Mouse (Mus musculus) liver, postnatal 0 days (tissue): ENCODE results near the gene Plxdc1. TPM values are rescaled to one million over a fixed set of nuclear protein-coding genes. Genes with fewer than 3 reads are reported as not detected.

Experiments
- ATAC-seq: fragments of 200-750 bp; cut with Nextera tagmentation; 2 replicates; pipeline ENCODE4 v1.8.0; 2017; ENCODE audit warnings: mild to moderate bottlenecking, moderate library complexity
- DNase-seq: peaks from one replicate; pipeline ENCODE4 v3.0.0-alpha.2; 2016
- H3K27ac ChIP-seq: fragments of 300-500 bp; sonication (generic); 2 replicates; pipeline ENCODE4 v1.5.1; 2014; ENCODE audit warnings: antibody characterized with exemption, moderate library complexity, mild to moderate bottlenecking, low read depth
- H3K27me3 ChIP-seq: fragments of 300-500 bp; sonication (generic); 2 replicates; pipeline ENCODE4 v1.6.1; 2014; ENCODE audit warnings: low read length, control low read depth, mixed read lengths; ENCODE audit not compliant: insufficient read depth
- H3K36me3 ChIP-seq: fragments of 300-500 bp; sonication (generic); replicated peaks from 2 replicates; pipeline ENCODE4 v1.6.1; 2014; ENCODE audit warnings: mild to moderate bottlenecking, control low read depth, low read length, moderate library complexity, mixed read lengths; ENCODE audit not compliant: insufficient read depth
- H3K4me1 ChIP-seq: fragments of 300-500 bp; sonication (generic); 2 replicates; pipeline ENCODE4 v1.6.1; 2014; ENCODE audit warnings: antibody characterized with exemption, mild to moderate bottlenecking, control low read depth; ENCODE audit not compliant: insufficient read depth
- H3K4me2 ChIP-seq: fragments of 300-500 bp; sonication (generic); 2 replicates; pipeline ENCODE4 v1.6.1; 2014; ENCODE audit warnings: low read depth, mild to moderate bottlenecking, low read length, moderate library complexity, mixed read lengths
- H3K4me3 ChIP-seq: fragments of 300-500 bp; sonication (generic); 2 replicates; pipeline ENCODE4 v1.5.1; 2014; ENCODE audit warnings: low read depth, low read length
- H3K9ac ChIP-seq: fragments of 300-500 bp; sonication (generic); replicated peaks from 2 replicates; pipeline ENCODE4 v1.6.1; 2014; ENCODE audit warnings: mild to moderate bottlenecking, moderate library complexity
- H3K9me3 ChIP-seq: fragments of 300-500 bp; sonication (generic); 2 replicates; pipeline ENCODE4 v1.6.1; 2016; ENCODE audit warnings: mild to moderate bottlenecking, control low read depth, low read length, mixed read lengths
- CTCF ChIP-seq: sonication (generic); IDR thresholded peaks from 2 replicates; pipeline ENCODE4 v1.5.1; 2016; ENCODE audit warnings: antibody characterized with exemption, low read depth
- EP300 ChIP-seq: IDR thresholded peaks from 2 replicates; pipeline ENCODE4 v1.6.1; 2016; ENCODE audit warnings: antibody characterized with exemption, low read depth, mild to moderate bottlenecking
- WGBS: fragments of 180-500 bp; shearing (Covaris S2); extraction: QIAGEN DNeasy Blood & Tissue Kit; methylation state at CpG from one replicate; pipeline ENCODE4 v1.1.7; 2014; ENCODE audit not compliant: insufficient replicate concordance; 5-methylcytosine and 5-hydroxymethylcytosine counted together
- polyA plus RNA-seq: library from polyadenylated mRNA; unstranded; fragments of >200 nt; fragmentation: Nextera tagmentation; extraction: Ambion mirVana; gene quantifications from 2 replicates; pipeline ENCODE4 v1.2.1, GENCODE M21; 2015

Gene Plxdc1
- polyA plus RNA-seq, 1 experiment from 2014 or later, result 0.75 TPM

GRCm38 (mm10) chr11:97937469-97938105 is 48.7 kb downstream of the Plxdc1 start:
- Histone ChIP-seq H3K27me3 (no peaks in the 10 kb centered on the region), H3K36me3 (no peaks in the 10 kb centered on the region), H3K9ac (no peak overlapping the region), H3K4me1 (no peaks in the 10 kb centered on the region; the same call in 1 of the 2 replicates), H3K4me2 (no peak overlapping the region), H3K4me3 (no peak overlapping the region), H3K27ac (no peak overlapping the region), H3K9me3 (no peaks in the 10 kb centered on the region)
- no peak for ATAC-seq
- TF ChIP-seq EP300 (no peak), CTCF (no peak)
- DNase-seq, result no peak
- WGBS, result 70% methylated on average over 2 of the region's 2 CpGs

GRCm38 (mm10) chr11:97936758-97937157 is 49.5 kb downstream of the Plxdc1 start:
- ATAC-seq, result no peak
- no peaks in the 10 kb centered on the region; the same call in 1 of the 2 replicates for H3K4me1 ChIP-seq
- no peaks in the 10 kb centered on the region for H3K9me3 ChIP-seq
- H3K4me2 ChIP-seq, result no peak overlapping the region
- H3K27ac ChIP-seq, result no peak overlapping the region
- H3K36me3 ChIP-seq, result no peaks in the 10 kb centered on the region
- H3K4me3 ChIP-seq, result no peak overlapping the region
- H3K9ac ChIP-seq, result no peak overlapping the region
- WGBS, result 45% methylated on average over 3 of the region's 3 CpGs
- H3K27me3 ChIP-seq, result no peaks in the 10 kb centered on the region
- DNase-seq, result peak; percentile 72
- peak; percentile 85 for TF ChIP-seq CTCF
- TF ChIP-seq EP300, result no peak

- ATAC-seq (peak; percentile 53), DNase-seq (peak; percentile 24)
- TF ChIP-seq CTCF (no peak), EP300 (no peak)
- no peak overlapping the region for H3K27ac ChIP-seq
- no peaks in the 10 kb centered on the region; the same call in 1 of the 2 replicates for H3K4me1 ChIP-seq
- H3K4me3 ChIP-seq, result no peak overlapping the region
- no peak overlapping the region for H3K9ac ChIP-seq
- H3K9me3 ChIP-seq, result no peaks in the 10 kb centered on the region
- no peaks in the 10 kb centered on the region for H3K27me3 ChIP-seq
- WGBS, result 50% methylated on average over 4 of the region's 4 CpGs
- H3K36me3 ChIP-seq, result no peaks in the 10 kb centered on the region
- H3K4me2 ChIP-seq, result no peak overlapping the region
These were observed 50.2 kb downstream of the Plxdc1 start for GRCm38 (mm10) chr11:97935913-97936575.

- no peaks in the 10 kb centered on the region for H3K36me3 ChIP-seq
- no peak for DNase-seq
- H3K9ac ChIP-seq, result no peak overlapping the region
- H3K4me3 ChIP-seq, result no peak overlapping the region
- H3K9me3 ChIP-seq, result no peaks in the 10 kb centered on the region
- TF ChIP-seq CTCF (no peak), EP300 (no peak)
- 76% methylated on average over 1 of the region's 1 CpGs for WGBS
- no peak for ATAC-seq
- H3K27me3 ChIP-seq, result no peaks in the 10 kb centered on the region
- H3K4me2 ChIP-seq, result no peak overlapping the region
- H3K4me1 ChIP-seq, result no peaks in the 10 kb centered on the region; the same call in 1 of the 2 replicates
- H3K27ac ChIP-seq, result no peak overlapping the region
These were observed 52.7 kb downstream of the Plxdc1 start for GRCm38 (mm10) chr11:97933553-97933952.

- Histone ChIP-seq H3K27me3 (no peaks in the 10 kb centered on the region), H3K36me3 (no peaks in the 10 kb centered on the region), H3K27ac (no peak overlapping the region), H3K4me1 (no peaks in the 10 kb centered on the region), H3K9me3 (no peaks in the 10 kb centered on the region), H3K9ac (no peak overlapping the region), H3K4me2 (no peak overlapping the region), H3K4me3 (no peak overlapping the region)
- TF ChIP-seq CTCF, result no peak
- ATAC-seq (no peak), DNase-seq (no peak)
- WGBS, result 66% methylated on average over 4 of the region's 4 CpGs
These were observed 57.3 kb downstream of the Plxdc1 start for GRCm38 (mm10) chr11:97928905-97929304.

- Histone ChIP-seq H3K4me3 (no peak overlapping the region), H3K27me3 (no peaks in the 10 kb centered on the region), H3K9me3 (no peaks in the 10 kb centered on the region), H3K4me1 (no peaks in the 10 kb centered on the region), H3K36me3 (no peaks in the 10 kb centered on the region), H3K27ac (no peak overlapping the region), H3K4me2 (no peak overlapping the region), H3K9ac (no peak overlapping the region)
- TF ChIP-seq CTCF (no peak), EP300 (no peak)
- DNase-seq, result no peak
- ATAC-seq, result no peak
- 84% methylated on average over 10 of the region's 10 CpGs for WGBS
These were observed 62.0 kb downstream of the Plxdc1 start for GRCm38 (mm10) chr11:97924217-97924616.
